Mouse (Mus musculus): ENCODE data around the gene Sap18b.

DNA sequence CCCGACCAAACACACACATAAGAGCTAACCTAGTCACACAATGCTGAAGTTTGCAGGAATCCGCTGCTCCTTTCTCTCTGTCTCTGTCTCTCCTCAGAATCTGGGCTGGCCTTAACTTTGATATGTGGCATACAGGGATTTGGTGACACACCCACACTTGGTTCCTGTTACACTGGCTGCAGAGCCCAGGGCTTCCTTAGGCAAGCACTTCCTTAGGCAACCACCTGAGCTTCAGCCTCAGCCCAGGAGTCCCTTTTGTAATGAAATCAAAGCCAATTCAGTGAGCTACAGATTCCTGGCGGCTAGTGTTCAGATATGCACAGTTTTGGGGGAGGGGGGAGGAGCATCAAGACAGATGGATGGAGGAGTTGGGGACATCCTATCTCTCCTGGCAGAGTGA is 7.5 kb upstream of the Sap18b start:
- no peak for TF ChIP-seq HCFC1 (IDR thresholded peaks at IDR 0.05; ENCODE audit: borderline replicate concordance, insufficient read depth, low read length)
- TF ChIP-seq ZC3H11A (IDR thresholded peaks at IDR 0.05; ENCODE audit: borderline replicate concordance, low read depth, low read length), result no peak
- TF ChIP-seq MAFK (IDR thresholded peaks at IDR 0.05; ENCODE audit: insufficient read depth, low read depth, low read length), result no peak
- no peak for TF ChIP-seq CHD2 (IDR thresholded peaks at IDR 0.05; ENCODE audit: low read depth, low read length)

Measured in ES-E14 (cell line).